Mouse (Mus musculus) central nervous system, embryonic 18 days (tissue): ENCODE results near the gene Kcnh6. TPM values are rescaled to one million over a fixed set of nuclear protein-coding genes. Genes with fewer than 3 reads are reported as not detected.

ENCODE experiments used
- polyA plus RNA-seq: library from polyadenylated mRNA; depleted of rRNA; stranded (reverse); fragments of >200 nt; gene quantifications from 2 replicates; pipeline ENCODE4 v1.2.3, GENCODE M21; 2012; rRNA removed

Kcnh6 gene
- polyA plus RNA-seq, result 1.8 and 2.1 TPM in 2 replicates

DNA sequence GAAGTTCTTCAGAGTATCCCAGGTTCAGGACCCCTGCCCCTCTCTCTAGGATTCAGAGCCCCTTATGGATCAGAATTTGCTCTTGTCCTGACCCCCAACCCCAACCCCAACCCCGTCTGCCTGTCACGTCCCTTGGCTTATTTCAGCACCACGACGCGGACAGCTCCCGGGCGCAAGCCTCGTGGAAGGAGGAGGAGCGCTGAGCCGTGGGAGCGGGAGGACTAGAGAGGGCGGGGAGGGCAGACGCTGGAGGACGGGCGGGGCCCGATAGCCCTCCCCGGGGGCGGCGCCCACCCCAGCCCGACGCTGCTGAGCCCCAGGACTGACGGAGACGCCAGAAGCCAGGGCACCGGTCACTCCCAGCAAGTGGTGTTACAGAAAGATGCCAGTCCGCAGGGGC lies at the start of gene Kcnh6:
TSS of gene Kcnh6 (plus strand) at position 304 of the 400 bp plus-strand sequence.

DNA sequence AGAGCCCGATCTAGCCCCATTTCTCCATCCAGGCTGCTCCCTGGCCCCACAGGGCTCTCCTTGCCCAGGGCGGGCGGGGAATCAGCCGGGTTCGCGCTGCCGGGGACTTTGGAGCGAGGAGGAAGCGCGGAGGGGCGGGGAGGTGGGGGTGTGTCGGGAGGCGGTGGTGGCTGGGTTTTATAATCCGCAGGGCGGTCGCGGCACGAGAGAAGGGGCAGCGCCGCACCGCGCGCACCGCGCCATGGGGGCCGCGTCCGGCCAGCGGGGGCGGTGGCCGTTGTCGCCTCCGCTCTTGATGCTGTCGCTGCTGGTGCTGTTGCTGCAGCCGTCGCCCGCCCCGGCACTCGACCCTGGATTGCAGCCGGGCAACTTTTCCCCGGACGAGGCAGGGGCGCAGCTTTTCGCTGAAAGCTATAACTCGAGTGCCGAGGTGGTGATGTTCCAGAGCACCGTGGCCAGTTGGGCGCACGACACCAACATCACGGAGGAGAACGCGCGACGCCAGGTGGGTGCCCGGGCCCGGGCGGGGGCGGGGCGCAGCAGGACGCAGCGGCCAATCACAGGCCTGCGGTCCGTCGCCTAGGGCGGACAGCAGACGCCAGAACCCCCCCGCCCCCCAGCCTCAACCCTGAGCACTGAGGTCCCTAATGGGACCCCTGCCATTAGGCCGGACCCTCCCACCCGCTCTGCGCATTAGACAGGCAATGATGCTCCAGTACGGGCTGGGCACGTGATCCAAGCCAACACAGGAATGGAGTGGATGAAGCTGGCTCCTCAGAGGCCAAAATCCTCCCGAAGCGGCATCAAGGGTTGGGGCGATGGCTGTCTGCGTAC lies 40.0 kb upstream of the Kcnh6 start, which contains the start of gene Ace:
TSS of gene Ace (plus strand) at position 205 of the 834 bp plus-strand sequence.

DNA sequence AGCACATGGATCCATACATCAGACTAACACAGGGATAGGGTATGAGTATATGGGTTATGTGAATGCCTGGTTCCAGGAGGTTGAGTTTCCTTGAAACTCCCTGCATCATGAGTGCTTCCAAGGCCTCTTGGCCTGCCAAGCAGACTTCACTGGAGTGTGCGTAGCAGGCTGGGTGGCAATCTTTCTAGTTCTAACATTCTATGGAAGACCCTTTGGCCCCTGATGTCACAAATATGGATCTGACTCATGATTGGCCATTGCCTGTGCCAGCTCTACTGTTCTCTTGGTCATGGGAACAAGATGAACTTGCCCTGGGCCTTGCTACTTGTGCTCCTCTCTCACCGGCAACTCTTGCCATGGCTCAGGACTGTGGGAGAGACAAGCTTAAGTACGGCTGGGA lies 13.5 kb upstream of the Kcnh6 start, which contains the start of gene Ace3:
TSS of gene Ace3 (plus strand) at position 301 of the 400 bp plus-strand sequence.

DNA sequence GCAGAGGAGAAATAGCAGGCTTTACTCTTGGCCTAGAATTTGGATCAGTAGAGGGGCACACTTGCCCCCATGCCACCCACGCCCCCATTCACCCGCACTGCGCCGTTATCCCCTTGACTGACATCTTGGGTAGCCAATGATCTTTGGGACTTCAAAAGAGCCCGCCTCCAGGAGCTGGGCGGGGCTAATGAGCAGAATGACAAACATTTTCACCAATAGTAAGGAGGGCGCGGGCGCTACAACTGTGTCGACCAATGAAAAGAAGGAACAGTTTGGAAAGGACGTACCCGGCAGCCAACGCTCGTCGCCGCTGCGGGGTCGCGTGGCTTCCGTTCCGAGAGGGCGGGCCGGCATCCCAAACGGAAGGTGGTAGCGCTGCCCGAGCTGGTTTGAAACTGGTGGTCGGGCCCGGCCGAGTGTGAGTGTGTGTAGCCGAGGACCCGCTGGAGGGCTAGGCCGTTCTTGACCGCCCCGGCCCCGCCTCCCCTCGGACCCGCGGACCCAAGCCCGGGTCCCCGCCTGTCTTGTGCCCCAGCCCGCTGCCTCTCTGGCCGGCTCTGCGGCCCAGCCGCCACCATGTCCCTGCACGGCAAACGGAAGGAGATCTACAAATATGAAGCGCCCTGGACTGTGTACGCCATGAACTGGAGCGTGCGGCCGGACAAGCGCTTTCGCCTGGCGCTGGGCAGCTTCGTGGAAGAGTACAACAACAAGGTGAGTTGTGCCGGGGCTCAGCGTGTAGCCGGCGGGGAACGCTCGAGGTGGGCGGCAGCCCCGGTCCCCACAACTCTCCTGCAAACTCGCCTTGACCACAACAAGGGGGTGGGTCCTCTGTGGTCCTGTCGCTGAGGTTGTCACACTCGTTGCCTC lies 28.9 kb downstream of the Kcnh6 start, which contains the start of gene Dcaf7:
TSS of gene Dcaf7 (plus strand) at position 325 of the 870 bp plus-strand sequence.

DNA sequence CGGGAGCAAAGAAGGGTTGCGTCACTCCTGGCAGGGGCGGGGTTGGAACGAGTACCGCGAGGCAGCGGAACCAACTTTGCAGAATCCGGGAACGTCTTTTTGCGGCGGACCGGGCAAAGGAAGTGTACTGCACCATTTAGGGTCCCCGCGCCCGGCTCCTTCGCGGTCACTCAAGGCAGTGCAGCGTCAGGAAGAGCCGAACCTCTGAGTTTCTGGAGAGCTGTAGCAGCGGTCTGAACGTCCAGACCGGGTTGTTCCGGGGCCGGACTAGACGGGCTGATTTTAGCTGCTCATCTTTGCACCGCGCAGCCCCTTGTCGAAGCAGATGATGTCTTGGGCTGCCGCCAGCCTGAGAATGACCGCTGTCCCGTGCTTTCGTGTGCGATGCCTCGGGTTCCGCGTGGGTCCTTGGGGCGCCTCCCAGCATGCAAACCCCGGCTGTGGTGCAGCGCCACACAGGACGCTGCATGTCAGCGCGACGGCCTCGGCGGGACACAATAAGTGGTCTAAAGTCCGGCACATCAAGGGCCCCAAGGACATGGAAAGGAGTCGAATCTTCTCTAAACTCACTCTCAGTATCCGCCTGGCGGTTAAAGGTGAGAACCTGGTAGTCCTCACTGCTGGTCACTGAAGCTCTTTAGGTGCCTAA lies 58.1 kb downstream of the Kcnh6 start, which contains the start of gene Taco1:
TSS of gene Taco1 (plus strand) at position 139 of the 649 bp plus-strand sequence.

Other genes starting within 250 kb of the Kcnh6 start
- gene Cyb561, start 54.8 kb upstream of the Kcnh6 start, polyA plus RNA-seq, result 49.3 and 50.3 TPM in 2 replicates
- 12.2 and 13.7 TPM in 2 replicates for gene Ace, start 40.2 kb upstream of the Kcnh6 start, polyA plus RNA-seq
- gene Ace3, start 13.4 kb upstream of the Kcnh6 start, polyA plus RNA-seq, result not detected in 2 replicates
- gene Dcaf7, start 28.7 kb downstream of the Kcnh6 start, polyA plus RNA-seq, result 158 and 165 TPM in 2 replicates
- gene Taco1, start 57.9 kb downstream of the Kcnh6 start, polyA plus RNA-seq, result 12.3 and 13.9 TPM in 2 replicates
- gene Map3k3, start 76.5 kb downstream of the Kcnh6 start, polyA plus RNA-seq, result 28.1 and 28.5 TPM in 2 replicates
- not detected in 2 replicates for gene Gm10840, start 152.7 kb downstream of the Kcnh6 start, polyA plus RNA-seq
- gene Limd2, start 152.7 kb downstream of the Kcnh6 start, polyA plus RNA-seq, result 89.2 and 92.8 TPM in 2 replicates
- 46.5 and 48.0 TPM in 2 replicates for gene Strada, start 194.0 kb downstream of the Kcnh6 start, polyA plus RNA-seq
- gene Ccdc47, start 208.2 kb downstream of the Kcnh6 start, polyA plus RNA-seq, result 54.8 and 62.3 TPM in 2 replicates
- 49.7 and 52.5 TPM in 2 replicates for gene Ddx42, start 208.8 kb downstream of the Kcnh6 start, polyA plus RNA-seq
- 29.1 and 31.0 TPM in 2 replicates for gene Ftsj3, start 248.0 kb downstream of the Kcnh6 start, polyA plus RNA-seq
- 179 and 181 TPM in 2 replicates for gene Psmc5, start 248.0 kb downstream of the Kcnh6 start, polyA plus RNA-seq